Mouse (Mus musculus) embryo, embryonic 10 days (tissue): ENCODE data around the gene S100z.

Experiments
- DNase-seq: peaks from one replicate; pipeline ENCODE4 v3.0.0-alpha.2; 2015; ENCODE audit warnings: low spot score

The S100z gene

DNA sequence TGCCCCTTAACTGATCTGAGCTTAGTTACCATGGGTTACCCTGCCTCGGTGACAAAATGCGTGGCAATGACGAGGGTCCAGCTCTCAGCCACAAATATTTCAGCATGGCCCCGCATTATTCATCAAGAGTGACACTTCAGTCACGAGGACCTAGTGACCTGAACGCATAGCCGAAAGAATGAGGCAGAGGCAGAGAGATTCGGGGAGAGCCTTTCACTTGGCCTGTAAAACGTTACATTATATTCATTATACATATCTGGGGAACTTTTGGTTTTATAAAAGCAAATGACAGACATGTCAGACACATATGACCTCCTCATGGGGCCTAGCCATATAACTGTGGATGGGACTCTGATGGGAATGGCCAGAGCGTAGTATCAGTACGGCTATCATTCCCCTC, 33.7 kb downstream of the S100z start, which contains the start of gene Crhbp:
Gene Crhbp, minus strand, starts transcription at position 101 of the 400 bp plus-strand sequence.
- DNase-seq, result no peak

- DNase-seq, result no peak
Measured at GRCm38 (mm10) chr13:95444291-95444690, 34.2 kb downstream of the S100z start.

GRCm38 (mm10) chr13:95443376-95444233, 34.9 kb downstream of the S100z start:
- peak; percentile 72 for DNase-seq

- DNase-seq, result no peak
Measured at GRCm38 (mm10) chr13:95442901-95443300, 35.6 kb downstream of the S100z start.

DNA sequence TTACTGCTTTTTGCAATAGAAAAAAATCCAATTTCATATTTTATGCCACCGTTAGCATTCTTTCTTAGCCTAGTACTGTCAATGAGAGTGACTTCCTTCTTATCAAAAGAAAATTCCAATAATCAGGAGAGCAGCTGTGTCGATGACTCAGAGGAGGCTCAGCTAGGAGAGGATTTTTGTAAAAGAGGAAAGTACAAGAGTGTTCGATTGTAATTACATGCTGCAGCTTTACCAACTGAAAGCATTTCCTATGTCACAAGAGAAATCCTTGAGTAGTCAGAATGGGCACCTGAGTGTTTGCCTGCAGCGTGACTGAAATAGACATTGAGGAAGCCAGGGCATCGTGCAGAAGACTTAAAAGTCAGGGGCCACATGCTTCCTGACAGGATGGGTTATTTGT, 39.0 kb downstream of the S100z start:
- DNase-seq, result no peak

GRCm38 (mm10) chr13:95431760-95432159, 46.8 kb downstream of the S100z start:
- DNase-seq, result no peak

DNA sequence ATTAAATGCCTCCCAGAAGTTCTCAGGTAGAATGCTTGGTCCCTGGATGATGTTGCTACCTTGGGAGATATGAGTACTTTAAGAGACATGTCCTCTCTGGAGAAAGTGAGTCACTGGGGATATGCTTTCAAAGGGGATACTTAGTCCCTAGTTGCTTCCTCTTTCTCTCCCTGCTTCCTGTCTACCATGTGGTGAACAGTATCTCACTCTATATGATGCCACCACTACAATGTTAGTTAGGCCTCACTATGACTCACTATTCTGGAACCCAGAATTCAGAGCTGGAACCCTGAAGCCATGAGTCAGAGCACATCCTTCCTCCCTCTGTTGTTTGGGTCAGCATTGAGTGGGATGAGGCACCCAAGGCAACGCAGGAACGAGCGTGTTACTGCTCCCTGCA, 51.0 kb downstream of the S100z start:
- DNase-seq, result no peak
